Mouse (Mus musculus) hindbrain, embryonic 14.5 days (tissue): ENCODE results near the gene Pir. TPM values are rescaled to one million over a fixed set of nuclear protein-coding genes. Genes with fewer than 3 reads are reported as not detected.

Source experiments
- ATAC-seq: fragments of 200-750 bp; cut with Nextera tagmentation; 2 replicates; pipeline ENCODE4 v1.8.0; 2017; ENCODE audit warnings: moderate number of reproducible peaks, mild to moderate bottlenecking, moderate TSS enrichment, moderate library complexity; ENCODE audit not compliant: low FRiP score
- DNase-seq: peaks from one replicate; pipeline ENCODE4 v3.0.0-alpha.2; 2015; ENCODE audit warnings: low spot score
- H3K27ac ChIP-seq: fragments of 300-500 bp; sonication (generic); 2 replicates; pipeline ENCODE4 v1.5.1; 2014; ENCODE audit warnings: mild to moderate bottlenecking, moderate library complexity
- H3K27me3 ChIP-seq: fragments of 300-500 bp; sonication (generic); 2 replicates; pipeline ENCODE4 v1.6.1; 2014; ENCODE audit warnings: mild to moderate bottlenecking, low read length, mixed read lengths; ENCODE audit not compliant: control insufficient read depth, insufficient read depth
- H3K36me3 ChIP-seq: fragments of 300-500 bp; sonication (generic); replicated peaks from 2 replicates; pipeline ENCODE4 v1.6.1; 2014; ENCODE audit not compliant: control insufficient read depth, insufficient read depth
- H3K4me1 ChIP-seq: fragments of 300-500 bp; sonication (generic); replicated peaks from 2 replicates; pipeline ENCODE4 v1.6.1; 2014; ENCODE audit warnings: antibody characterized with exemption, low read length, mixed read lengths; ENCODE audit not compliant: control insufficient read depth, insufficient read depth
- H3K4me2 ChIP-seq: fragments of 300-500 bp; sonication (generic); replicated peaks from 2 replicates; pipeline ENCODE4 v1.6.1; 2014; ENCODE audit warnings: mild to moderate bottlenecking, moderate library complexity
- H3K4me3 ChIP-seq: fragments of 300-500 bp; sonication (generic); replicated peaks from 2 replicates; pipeline ENCODE4 v1.5.1; 2014; ENCODE audit warnings: mild to moderate bottlenecking, low read length
- H3K9ac ChIP-seq: fragments of 300-500 bp; sonication (generic); 2 replicates; pipeline ENCODE4 v1.6.1; 2014
- H3K9me3 ChIP-seq: fragments of 300-500 bp; sonication (generic); 2 replicates; pipeline ENCODE4 v1.6.1; 2016; ENCODE audit warnings: low read length; ENCODE audit not compliant: control insufficient read depth
- WGBS: fragments of 180-500 bp; shearing (Covaris S2); extraction: QIAGEN DNeasy Blood & Tissue Kit; methylation state at CpG from one replicate; pipeline ENCODE4 v1.1.7; 2014; 5-methylcytosine and 5-hydroxymethylcytosine counted together
- polyA plus RNA-seq: library from polyadenylated mRNA; unstranded; fragments of >200 nt; fragmentation: Nextera tagmentation; extraction: Ambion mirVana; gene quantifications from 2 replicates; pipeline ENCODE4 v1.2.1, GENCODE M21; 2014

The Pir gene
- polyA plus RNA-seq, 1 experiment from 2014 or later: 3.8 TPM

DNA sequence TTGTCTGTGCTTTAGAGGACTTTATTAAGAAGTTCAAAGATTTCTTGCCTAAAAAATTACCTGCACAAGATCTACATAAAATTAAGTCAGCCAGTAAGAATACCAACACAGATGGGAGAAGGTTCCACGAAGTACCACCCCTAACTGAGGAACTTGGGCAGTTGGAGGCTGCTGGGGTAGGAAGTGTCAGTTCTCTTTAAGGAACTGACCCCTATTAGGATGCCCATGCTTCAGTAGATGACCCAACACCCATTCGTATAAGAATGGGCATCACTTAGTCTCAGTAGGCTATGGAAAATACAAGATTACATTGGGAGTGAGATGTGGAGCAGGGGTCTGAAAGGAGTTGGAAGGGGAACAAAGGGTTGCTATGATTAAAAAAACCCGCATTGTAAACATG, 1.4 kb downstream of the Pir start:
- ATAC-seq: no peak
- 90% methylated on average over 3 of the region's 3 CpGs for WGBS
- H3K4me3 ChIP-seq: no peak overlapping the region
- H3K27ac ChIP-seq: no peak overlapping the region
- no peaks in the 10 kb centered on the region for H3K27me3 ChIP-seq
- no peak for DNase-seq
- no peak overlapping the region for H3K9ac ChIP-seq
- no peak overlapping the region for H3K4me2 ChIP-seq
- H3K9me3 ChIP-seq: no peaks in the 10 kb centered on the region
- H3K4me1 ChIP-seq: no peaks in the 10 kb centered on the region
- no peaks in the 10 kb centered on the region for H3K36me3 ChIP-seq

DNA sequence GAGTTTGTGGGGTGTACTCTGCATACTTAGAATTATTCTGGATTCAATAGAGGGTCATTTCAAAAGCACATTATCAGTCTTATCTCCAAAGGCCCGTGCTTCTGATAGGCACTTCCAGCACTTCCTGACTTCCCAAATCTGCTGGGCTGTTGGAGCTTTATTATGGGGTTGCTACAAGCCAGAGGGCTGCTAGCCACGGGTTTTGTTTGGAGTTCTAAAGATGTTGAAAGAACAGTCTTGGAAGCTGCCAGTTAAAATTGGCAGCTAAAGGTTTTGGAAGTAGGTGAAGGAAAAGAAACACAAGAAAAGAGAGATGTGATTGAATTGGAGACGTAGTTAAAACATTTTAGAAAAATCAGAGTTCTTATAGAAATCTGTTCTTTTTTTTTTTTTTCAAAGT, 6.4 kb downstream of the Pir start:
- 73% methylated on average over 3 of the region's 3 CpGs for WGBS
- Histone ChIP-seq H3K36me3 (no peaks in the 10 kb centered on the region), H3K4me3 (no peak overlapping the region), H3K4me1 (no peaks in the 10 kb centered on the region), H3K27ac (no peak overlapping the region), H3K4me2 (no peak overlapping the region), H3K9me3 (no peaks in the 10 kb centered on the region), H3K27me3 (0 out of 2 replicates have a peak, but pooled peaks cover 4% of the 10 kb centered on the region), H3K9ac (no peak overlapping the region)
- DNase-seq: no peak
- ATAC-seq: no peak

- Histone ChIP-seq H3K27ac (no peak overlapping the region), H3K4me3 (no peak overlapping the region), H3K36me3 (no peaks in the 10 kb centered on the region), H3K27me3 (peaks cover 9% of the 10 kb centered on the region; the same call in 1 of the 2 replicates), H3K4me1 (no peaks in the 10 kb centered on the region), H3K4me2 (no peak overlapping the region), H3K9me3 (no peaks in the 10 kb centered on the region), H3K9ac (no peak overlapping the region)
- 83% methylated on average over 7 of the region's 7 CpGs for WGBS
- ATAC-seq: no peak
- DNase-seq: no peak
These were observed 11.9 kb downstream of the Pir start for GRCm38 (mm10) chrX:164280918-164281647.

GRCm38 (mm10) chrX:164283808-164284207, 14.6 kb downstream of the Pir start:
- 86% methylated on average over 4 of the region's 4 CpGs for WGBS
- no peak for ATAC-seq

GRCm38 (mm10) chrX:164287077-164287476, 17.9 kb downstream of the Pir start:
- 0 out of 2 replicates have a peak, but pooled peaks cover 5% of the 10 kb centered on the region for H3K27me3 ChIP-seq
- no peak overlapping the region for H3K9ac ChIP-seq
- ATAC-seq (no peak), DNase-seq (no peak)
- no peaks in the 10 kb centered on the region for H3K36me3 ChIP-seq
- H3K9me3 ChIP-seq: no peaks in the 10 kb centered on the region
- no peak overlapping the region for H3K4me2 ChIP-seq
- WGBS: 60% methylated on average over 3 of the region's 3 CpGs
- H3K4me3 ChIP-seq: no peak overlapping the region
- H3K27ac ChIP-seq: no peak overlapping the region
- no peaks in the 10 kb centered on the region for H3K4me1 ChIP-seq

More at GRCm38 (mm10) chrX:164283808-164284207, 14.6 kb downstream of the Pir start:
- no peak overlapping the region for H3K4me3 ChIP-seq
- H3K4me2 ChIP-seq: no peak overlapping the region
- no peak overlapping the region for H3K9ac ChIP-seq
- no peaks in the 10 kb centered on the region for H3K4me1 ChIP-seq
- DNase-seq: no peak
- H3K27me3 ChIP-seq: peaks cover 5% of the 10 kb centered on the region; the same call in 1 of the 2 replicates
- no peaks in the 10 kb centered on the region for H3K36me3 ChIP-seq
- no peaks in the 10 kb centered on the region for H3K9me3 ChIP-seq
- H3K27ac ChIP-seq: no peak overlapping the region

DNA sequence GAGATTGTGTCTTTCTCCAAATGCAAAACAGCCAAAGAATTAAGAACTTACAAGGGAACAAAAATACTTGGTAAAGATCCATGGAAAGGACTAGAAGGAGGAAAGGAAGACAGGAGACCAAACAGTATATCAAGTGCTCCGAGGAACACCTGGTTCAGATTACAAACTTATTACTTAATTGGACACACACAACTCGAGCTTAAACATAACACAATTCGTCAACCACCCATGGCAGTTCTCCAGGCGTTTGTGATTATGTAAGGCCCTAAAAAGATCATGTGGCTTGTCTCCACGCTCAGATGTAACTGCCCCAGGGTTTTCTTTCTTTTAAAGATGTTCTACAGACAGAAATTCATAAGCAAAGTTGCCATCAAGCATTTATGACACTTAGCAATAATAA, 22.0 kb downstream of the Pir start:
- DNase-seq: no peak
- no peak for ATAC-seq
- H3K9ac ChIP-seq: no peak overlapping the region
- H3K4me3 ChIP-seq: no peak overlapping the region
- WGBS: 72% methylated on average over 5 of the region's 5 CpGs
- H3K4me1 ChIP-seq: no peaks in the 10 kb centered on the region
- H3K27ac ChIP-seq: no peak overlapping the region
- H3K9me3 ChIP-seq: no peaks in the 10 kb centered on the region
- H3K27me3 ChIP-seq: 0 out of 2 replicates have a peak, but pooled peaks cover 5% of the 10 kb centered on the region
- no peak overlapping the region for H3K4me2 ChIP-seq
- no peaks in the 10 kb centered on the region for H3K36me3 ChIP-seq

DNA sequence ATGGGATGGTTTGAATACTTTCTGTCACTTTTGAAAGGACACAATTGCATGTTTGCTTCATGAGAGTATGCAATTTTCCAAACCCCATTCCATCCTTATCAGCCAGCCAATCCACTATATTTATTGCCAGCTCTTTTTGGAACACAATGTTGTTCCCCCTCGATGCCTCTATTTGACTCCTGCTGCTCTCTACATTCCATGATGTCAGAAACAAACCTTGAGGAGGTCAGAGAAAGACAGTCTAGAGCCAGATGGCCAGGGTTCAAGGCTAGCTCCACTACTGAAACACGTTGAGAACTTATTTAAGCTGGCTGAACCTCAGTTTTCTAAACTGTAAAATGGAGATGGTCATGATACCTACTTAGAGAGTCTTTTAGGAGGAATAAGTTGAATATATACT, 37.1 kb downstream of the Pir start:
- no peaks in the 10 kb centered on the region for H3K36me3 ChIP-seq
- H3K27me3 ChIP-seq: no peaks in the 10 kb centered on the region
- no peak overlapping the region for H3K27ac ChIP-seq
- ATAC-seq (no peak), DNase-seq (no peak)
- WGBS: 71% methylated on average over 2 of the region's 2 CpGs
- no peak overlapping the region for H3K4me2 ChIP-seq
- no peak overlapping the region for H3K4me3 ChIP-seq
- no peaks in the 10 kb centered on the region for H3K9me3 ChIP-seq
- no peak overlapping the region for H3K9ac ChIP-seq
- no peaks in the 10 kb centered on the region for H3K4me1 ChIP-seq

GRCm38 (mm10) chrX:164313876-164314275, 44.7 kb downstream of the Pir start:
- Histone ChIP-seq H3K27ac (no peak overlapping the region), H3K4me2 (no peak overlapping the region), H3K9ac (no peak overlapping the region), H3K4me3 (no peak overlapping the region), H3K27me3 (no peaks in the 10 kb centered on the region; the same call in 1 of the 2 replicates), H3K4me1 (no peaks in the 10 kb centered on the region), H3K9me3 (no peaks in the 10 kb centered on the region), H3K36me3 (no peaks in the 10 kb centered on the region)
- ATAC-seq (no peak), DNase-seq (no peak)
- WGBS: 82% methylated on average over 1 of the region's 1 CpGs

DNA sequence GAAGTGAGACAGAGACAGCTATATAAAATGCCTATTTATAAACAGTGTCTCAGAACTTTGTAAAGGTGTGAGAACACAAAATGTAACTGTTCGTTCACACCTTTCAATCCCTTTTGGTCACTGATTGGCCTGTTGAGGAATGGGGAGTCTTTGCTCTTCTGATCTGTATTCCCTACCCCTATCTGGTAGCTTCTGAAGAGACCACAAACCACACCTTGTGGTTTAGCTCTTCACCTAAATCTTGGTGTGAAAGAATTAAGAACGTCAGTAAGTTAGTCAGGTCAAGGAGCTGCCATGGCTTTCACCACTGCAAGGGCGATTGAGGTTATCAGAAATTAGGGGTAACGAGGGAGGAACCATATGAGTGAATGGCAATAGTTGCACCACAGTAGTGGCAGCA, 49.4 kb downstream of the Pir start:
- H3K27ac ChIP-seq: no peak overlapping the region
- H3K4me1 ChIP-seq: no peaks in the 10 kb centered on the region
- peaks cover 5% of the 10 kb centered on the region; the same call in 1 of the 2 replicates for H3K27me3 ChIP-seq
- ATAC-seq (no peak), DNase-seq (no peak)
- H3K9ac ChIP-seq: no peak overlapping the region
- H3K4me2 ChIP-seq: no peak overlapping the region
- WGBS: 93% methylated on average over 4 of the region's 4 CpGs
- H3K4me3 ChIP-seq: no peak overlapping the region
- no peaks in the 10 kb centered on the region for H3K36me3 ChIP-seq
- no peaks in the 10 kb centered on the region for H3K9me3 ChIP-seq
